ENCODE assay signal across 31 mouse cellular contexts in the genomic region with DNA sequence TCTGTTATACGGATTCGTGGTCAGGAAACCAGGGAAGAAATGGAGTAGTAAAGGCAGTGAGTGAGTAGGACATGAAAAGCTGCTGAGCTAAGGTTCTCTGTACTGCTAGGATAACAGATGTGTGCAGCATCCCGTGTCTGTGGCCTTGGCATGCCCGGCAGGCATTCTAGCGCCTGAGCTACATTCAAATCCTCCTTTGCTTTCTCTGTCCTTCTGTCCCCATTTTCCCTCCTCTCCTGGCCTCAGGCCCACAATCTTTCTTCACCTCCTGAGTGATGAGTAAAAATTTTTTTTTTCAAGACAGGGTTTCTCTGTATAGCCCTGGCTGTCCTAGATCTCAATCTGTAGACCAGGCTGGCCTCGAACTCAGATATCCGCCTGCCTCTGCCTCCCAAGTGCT. TPM values are rescaled to one million over a fixed set of nuclear protein-coding genes. Genes with fewer than 3 reads are reported as not detected.
A peak's percentile ranks its signal among the peaks of the same experiment; 100 is the strongest.
DNase-seq lines count a peak whose midpoint lies in the region; ATAC-seq and TF ChIP-seq lines count a peak whose summit lies in the region.
"Had no signal": no experiment of that assay in that cellular context is flagged by ENCODE, and none has a peak within 500 bp of the region (broad histone marks: within the 10 kb centered on the region; RNA-seq: fewer than 3 reads in every experiment).

No protein-coding gene starts in this region.

- H3K36me3 ChIP-seq in MEL (ENCODE audit: control insufficient read depth in 1 of 2, insufficient read depth in 2 of 2, low read length in 2 of 2), result peaks cover 0 to 12% of the 10 kb centered on the region in 2 experiments; a peak in 2 of 4 replicates
- H3K36me3 ChIP-seq: embryonic facial prominence, embryonic 10.5 days; embryonic facial prominence, embryonic 15.5 days; forebrain, embryonic 12.5 days; heart, embryonic 12.5 days; kidney, embryonic 15.5 days; limb, embryonic 12.5 days; liver, embryonic 15.5 days; midbrain, embryonic 10.5 days had no signal

- no peak overlapping the region for H3K9ac ChIP-seq in MEL (ENCODE audit: control insufficient read depth, low read depth, low read length, poor library complexity, severe bottlenecking)
- H3K9ac ChIP-seq: embryonic facial prominence, embryonic 15.5 days; forebrain, embryonic 12.5 days; heart, embryonic 12.5 days; hindbrain, embryonic 14.5 days; kidney, embryonic 15.5 days; limb, embryonic 12.5 days; liver, embryonic 15.5 days; lung, embryonic 14.5 days had no signal

- no peak overlapping the region for H3K4me3 ChIP-seq in MEL (ENCODE audit: control insufficient read depth in 1 of 2, insufficient read depth in 1 of 2, low read depth in 2 of 2, low read length in 2 of 2)
- H3K4me3 ChIP-seq: embryonic facial prominence, embryonic 10.5 days; embryonic facial prominence, embryonic 15.5 days; forebrain, embryonic 12.5 days; heart, adult 2 months; heart, embryonic 12.5 days; kidney, embryonic 15.5 days; limb, embryonic 12.5 days; liver, embryonic 15.5 days; midbrain, embryonic 10.5 days; myocyte had no signal

- intact Hi-C loops in heart, postnatal 25 days (cut with DNase I), result loop anchor here (10.0 kb wide), 1 partner anchor 693 kb away; the partner anchor contains the start of gene Smim12

- no peak for ATAC-seq in activated CD4-positive, CD25-positive, alpha-beta regulatory T cell, adult 4 months
- ATAC-seq: intestine, postnatal 0 days; midbrain, embryonic 16.5 days had no signal

- H3K4me1 ChIP-seq in MEL (ENCODE audit: control insufficient read depth in 1 of 2, insufficient read depth in 2 of 2, low read length in 2 of 2), result peaks cover 0 to 3% of the 10 kb centered on the region in 2 experiments; a peak in 1 of 4 replicates

- no peak overlapping the region for H3K27ac ChIP-seq in MEL (ENCODE audit: control insufficient read depth, low read depth, low read length)
- H3K27ac ChIP-seq: embryonic facial prominence, embryonic 10.5 days; embryonic facial prominence, embryonic 15.5 days; forebrain, embryonic 12.5 days; heart, adult 2 months; hindbrain, embryonic 14.5 days; kidney, embryonic 15.5 days; limb, embryonic 12.5 days; liver, embryonic 15.5 days; midbrain, embryonic 10.5 days had no signal

- TF ChIP-seq POLR2A in MEL (IDR thresholded peaks at IDR 0.05; ENCODE audit: control insufficient read depth in 1 of 2, insufficient read depth in 1 of 2, low read depth in 1 of 2, low read length in 2 of 2, poor library complexity in 1 of 2), result no peak

- no peak for TF ChIP-seq CTCF in MEL (IDR thresholded peaks at IDR 0.05 in 2 of 3, conservative IDR thresholded peaks at IDR 0.05 in 1 of 3; ENCODE audit: control insufficient read depth in 1 of 3, insufficient read depth in 1 of 3, low read depth in 2 of 3, low read length in 3 of 3, poor library complexity in 1 of 3, severe bottlenecking in 1 of 3)

- H3K79me2 ChIP-seq in MEL (ENCODE audit: control insufficient read depth, insufficient read depth, low read length, poor library complexity), result peaks cover 3% of the 10 kb centered on the region; the same call in 1 of the 2 replicates

- H3K9me3 ChIP-seq in MEL (replicated peaks; ENCODE audit: insufficient read depth, low read length), result no peaks in the 10 kb centered on the region
- H3K9me3 ChIP-seq: embryonic facial prominence, embryonic 10.5 days; embryonic facial prominence, embryonic 15.5 days; forebrain, embryonic 12.5 days; kidney, embryonic 15.5 days; limb, embryonic 12.5 days; liver, embryonic 15.5 days; midbrain, embryonic 10.5 days had no signal

- H3K27me3 ChIP-seq in MEL (ENCODE audit: control insufficient read depth in 1 of 2, insufficient read depth in 2 of 2, low read length in 2 of 2), result peaks cover 0 to 1% of the 10 kb centered on the region in 2 experiments; a peak in 1 of 4 replicates
- H3K27me3 ChIP-seq: CH12.LX; embryonic facial prominence, embryonic 15.5 days; heart, embryonic 12.5 days; limb, embryonic 12.5 days; liver, embryonic 15.5 days had no signal

- TF ChIP-seq RAD21 in MEL (IDR thresholded peaks at IDR 0.05; ENCODE audit: low read depth, low read length), result no peak

- TF ChIP-seq EP300 in MEL (IDR thresholded peaks at IDR 0.05; ENCODE audit: low read depth in 1 of 2, low read length in 2 of 2), result no peak

- peak; percentile 65 for DNase-seq in heart, adult 11 months
- DNase-seq in heart, postnatal 25 days (ENCODE audit: low spot score), result no peak
- DNase-seq in MEL (ENCODE audit: low read depth, low spot score) (no peak), adipocyte (ENCODE audit: low spot score) (peak; percentile 51)
- DNase-seq in adrenal gland, postnatal 36 days, result peak; percentile 38 to 44
- DNase-seq in thymus, adult 18-20 months, result no peak
- DNase-seq: B cell, adult 2 months; cerebellum, adult 18-20 months; cerebellum, postnatal 25 days; gastrocnemius, postnatal 25 days; heart, adult 2 months; kidney, postnatal 25 days; lung, embryonic 14.5 days; right cerebral cortex, adult 18-20 months; spleen, adult 18-20 months; thymus, postnatal 36 days had no signal

TF ChIP-seq in MEL, 35 proteins besides CTCF, POLR2A, EP300 and RAD21:
- no peak for TF ChIP-seq NELFE (IDR thresholded peaks at IDR 0.05; ENCODE audit: low read depth, low read length)
- 0 out of 2 replicates have a peak, but pooled peaks have one; percentile 8 for TF ChIP-seq TBP (IDR thresholded peaks at IDR 0.05; ENCODE audit: low read depth, low read length)

RNA-seq across cellular contexts. Expression of gene Clspn, which starts 4.6 kb away (rescaled TPM):
- 1 to 10 TPM in 1 of 2 experiments, under 1 TPM in 1; 0.64 to 1.1 TPM for total RNA-seq in heart, postnatal 25 days (2021)
- total RNA-seq in MEL (2012; rRNA removed), result 42.0 and 46.9 TPM in 2 replicates
- 100 to 1,000 TPM in 1 of 2 experiments, 10 to 100 TPM in 1; 64.0 to 618 TPM for polyA plus RNA-seq in MEL (2012; ENCODE audit: insufficient read depth in 1 of 2, insufficient read length in 2 of 2, low read depth in 1 of 2, low replicate concordance in 2 of 2, missing spikeins in 1 of 2)
- 1 to 10 TPM; 2.9 to 3.5 TPM for total RNA-seq in adrenal gland, postnatal 36 days (2021)
- 1 to 10 TPM; 7.0 to 8.4 TPM for polyA plus RNA-seq in activated CD4-positive, CD25-positive, alpha-beta regulatory T cell, adult 4 months (2017; shearing (Covaris generic))
- total RNA-seq: gastrocnemius, adult 18-20 months had no signal

RNA-seq across cellular contexts. Expression of gene Ago4, which starts 18.9 kb away (rescaled TPM):
- 1 to 10 TPM; 7.5 to 7.9 TPM for total RNA-seq in heart, postnatal 25 days (2021)
- total RNA-seq in MEL (2012; rRNA removed), result 0.39 and 0.42 TPM in 2 replicates
- polyA plus RNA-seq in MEL (2012; ENCODE audit: insufficient read depth in 1 of 2, insufficient read length in 2 of 2, low read depth in 1 of 2, low replicate concordance in 2 of 2, missing spikeins in 1 of 2), result 1 to 10 TPM in 1 of 2 experiments, not detected in 1; 1.8 TPM
- 1 to 10 TPM; 5.2 to 5.8 TPM for total RNA-seq in adrenal gland, postnatal 36 days (2021)
- polyA plus RNA-seq in activated CD4-positive, CD25-positive, alpha-beta regulatory T cell, adult 4 months (2017; shearing (Covaris generic)), result under 1 TPM; 0.05 to 0.09 TPM

RNA-seq across cellular contexts. Expression of gene 5730409E04Rik, which starts 57.5 kb away (rescaled TPM):
- total RNA-seq in heart, postnatal 25 days (2021), result 10 to 100 TPM in 1 of 2 experiments, 1 to 10 TPM in 1; 9.9 to 11.3 TPM
- total RNA-seq in MEL (2012; rRNA removed), result not detected in 2 replicates
- polyA plus RNA-seq in MEL (2012; ENCODE audit: insufficient read depth in 1 of 2, insufficient read length in 2 of 2, low read depth in 1 of 2, low replicate concordance in 2 of 2, missing spikeins in 1 of 2), result not detected
- 10 to 100 TPM; 10.6 to 15.6 TPM for total RNA-seq in adrenal gland, postnatal 36 days (2021)
- under 1 TPM; 0.17 to 0.34 TPM for polyA plus RNA-seq in activated CD4-positive, CD25-positive, alpha-beta regulatory T cell, adult 4 months (2017; shearing (Covaris generic))

Comparison
In these comparisons a context has a peak if more than half of its experiments do, and no peak if none do; other contexts are left out.
1. DNase-seq: peak in heart, adult 11 months (single experiment), adipocyte (single experiment) and adrenal gland, postnatal 36 days (2 of 2); none in heart, postnatal 25 days (single experiment), MEL (single experiment) and thymus, adult 18-20 months (0 of 2).
2. RNA of gene 5730409E04Rik, which starts 57.5 kb away (total RNA-seq): 10.6 to 15.6 TPM in adrenal gland, postnatal 36 days and 9.9 to 11.3 TPM in heart, postnatal 25 days; not detected in MEL; every median in the first group is over 10 times any median in the second.